Mouse (Mus musculus): Measurements from ENCODE around the gene Ripk3. TPM values are rescaled to one million over a fixed set of nuclear protein-coding genes. Genes with fewer than 3 reads are reported as not detected.

Gene Ripk3
- polyA plus RNA-seq, 1 experiment from 2014 or later, result 47.3 TPM

GRCm38 (mm10) chr14:55828716-55829263 lies 40.1 kb upstream of the Ripk3 start:
- ATAC-seq, result no peak
- Histone ChIP-seq H3K27me3 (replicated peaks; ENCODE audit: control insufficient read depth, insufficient read depth, low read length) (0 out of 2 replicates have a peak, but pooled peaks cover 12% of the 10 kb centered on the region), H3K9me3 (ENCODE audit: control insufficient read depth) (no peaks in the 10 kb centered on the region), H3K36me3 (ENCODE audit: control insufficient read depth, insufficient read depth) (peaks cover 12% of the 10 kb centered on the region; the same call in 1 of the 2 replicates), H3K4me2 (replicated peaks; ENCODE audit: low read depth) (no peak overlapping the region), H3K9ac (ENCODE audit: low read depth, low read length) (no peak overlapping the region), H3K4me1 (replicated peaks; ENCODE audit: control insufficient read depth, insufficient read depth, low read length) (no peaks in the 10 kb centered on the region), H3K27ac (ENCODE audit: low read depth, low read length) (no peak overlapping the region), H3K4me3 (ENCODE audit: low read depth, low read length) (no peak overlapping the region)
- WGBS, result 46% methylated on average over 3 of the region's 3 CpGs
- TF ChIP-seq CTCF (IDR thresholded peaks at IDR 0.05; ENCODE audit: low read depth), result no peak

DNA sequence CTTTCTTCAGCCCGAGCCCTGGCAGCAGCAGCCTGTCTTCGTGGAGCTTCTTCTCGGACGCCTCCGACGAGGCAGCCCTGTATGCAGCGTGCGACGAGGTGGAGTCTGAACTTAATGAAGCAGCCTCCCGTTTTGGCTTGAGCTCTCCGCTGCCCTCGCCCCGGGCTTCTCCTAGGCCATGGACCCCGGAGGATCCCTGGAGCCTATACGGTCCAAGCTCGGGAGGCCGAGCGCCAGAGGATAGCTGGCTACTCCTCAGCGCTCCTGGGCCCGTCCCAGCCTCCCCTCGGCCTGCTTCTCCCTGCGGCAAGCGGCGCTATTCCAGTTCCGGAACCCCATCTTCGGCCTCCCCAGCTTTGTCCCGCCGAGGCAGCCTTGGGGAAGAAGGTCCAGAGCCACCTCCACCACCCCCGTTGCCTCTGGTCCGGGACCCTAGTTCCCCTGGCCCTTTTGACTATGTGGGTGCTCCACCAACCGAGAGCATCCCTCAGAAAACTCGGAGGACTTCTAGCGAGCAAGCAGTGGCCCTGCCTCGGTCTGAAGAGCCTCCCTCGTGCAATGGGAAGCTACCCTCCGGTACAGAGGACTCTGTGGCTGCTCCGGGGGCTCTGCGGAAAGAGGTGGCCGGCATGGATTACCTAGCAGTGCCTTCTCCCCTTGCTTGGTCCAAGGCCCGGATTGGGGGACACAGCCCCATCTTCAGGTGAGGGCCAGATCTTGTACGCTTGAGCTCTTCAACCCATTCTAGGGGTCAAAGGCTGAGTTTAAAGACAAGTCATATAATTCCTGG lies 38.1 kb upstream of the Ripk3 start:
- Histone ChIP-seq H3K27me3 (replicated peaks; ENCODE audit: control insufficient read depth, insufficient read depth, low read length) (0 out of 2 replicates have a peak, but pooled peaks cover 12% of the 10 kb centered on the region), H3K4me1 (replicated peaks; ENCODE audit: control insufficient read depth, insufficient read depth, low read length) (no peaks in the 10 kb centered on the region; the same call in 1 of the 2 replicates), H3K4me2 (replicated peaks; ENCODE audit: low read depth) (peak overlapping the region; percentile 85), H3K9me3 (ENCODE audit: control insufficient read depth) (no peaks in the 10 kb centered on the region), H3K9ac (ENCODE audit: low read depth, low read length) (0 out of 2 replicates have a peak overlapping the region, but pooled peaks have one; percentile 22), H3K36me3 (ENCODE audit: control insufficient read depth, insufficient read depth) (peaks cover 12% of the 10 kb centered on the region; the same call in 1 of the 2 replicates), H3K4me3 (ENCODE audit: low read depth, low read length) (peak overlapping the region; percentile 58), H3K27ac (ENCODE audit: low read depth, low read length) (no peak overlapping the region)
- no peak for ATAC-seq
- no peak for TF ChIP-seq CTCF (IDR thresholded peaks at IDR 0.05; ENCODE audit: low read depth)
- 53% methylated on average over 41 of the region's 41 CpGs for WGBS

- no peak for TF ChIP-seq CTCF (IDR thresholded peaks at IDR 0.05; ENCODE audit: low read depth)
- H3K4me2 ChIP-seq (replicated peaks; ENCODE audit: low read depth), result peak overlapping the region; percentile 85
- peak overlapping the region; percentile 58 for H3K4me3 ChIP-seq (ENCODE audit: low read depth, low read length)
- 23% methylated on average over 15 of the region's 15 CpGs for WGBS
- no peak overlapping the region for H3K9ac ChIP-seq (ENCODE audit: low read depth, low read length)
- H3K4me1 ChIP-seq (replicated peaks; ENCODE audit: control insufficient read depth, insufficient read depth, low read length), result no peaks in the 10 kb centered on the region; the same call in 1 of the 2 replicates
- 0 out of 2 replicates have a peak, but pooled peaks cover 12% of the 10 kb centered on the region for H3K27me3 ChIP-seq (replicated peaks; ENCODE audit: control insufficient read depth, insufficient read depth, low read length)
- H3K9me3 ChIP-seq (ENCODE audit: control insufficient read depth), result no peaks in the 10 kb centered on the region
- H3K27ac ChIP-seq (ENCODE audit: low read depth, low read length), result no peak overlapping the region
- 0 out of 2 replicates have a peak, but pooled peaks cover 6% of the 10 kb centered on the region for H3K36me3 ChIP-seq (ENCODE audit: control insufficient read depth, insufficient read depth)
- ATAC-seq, result no peak
These were observed 37.5 kb upstream of the Ripk3 start for GRCm38 (mm10) chr14:55826142-55826541.

DNA sequence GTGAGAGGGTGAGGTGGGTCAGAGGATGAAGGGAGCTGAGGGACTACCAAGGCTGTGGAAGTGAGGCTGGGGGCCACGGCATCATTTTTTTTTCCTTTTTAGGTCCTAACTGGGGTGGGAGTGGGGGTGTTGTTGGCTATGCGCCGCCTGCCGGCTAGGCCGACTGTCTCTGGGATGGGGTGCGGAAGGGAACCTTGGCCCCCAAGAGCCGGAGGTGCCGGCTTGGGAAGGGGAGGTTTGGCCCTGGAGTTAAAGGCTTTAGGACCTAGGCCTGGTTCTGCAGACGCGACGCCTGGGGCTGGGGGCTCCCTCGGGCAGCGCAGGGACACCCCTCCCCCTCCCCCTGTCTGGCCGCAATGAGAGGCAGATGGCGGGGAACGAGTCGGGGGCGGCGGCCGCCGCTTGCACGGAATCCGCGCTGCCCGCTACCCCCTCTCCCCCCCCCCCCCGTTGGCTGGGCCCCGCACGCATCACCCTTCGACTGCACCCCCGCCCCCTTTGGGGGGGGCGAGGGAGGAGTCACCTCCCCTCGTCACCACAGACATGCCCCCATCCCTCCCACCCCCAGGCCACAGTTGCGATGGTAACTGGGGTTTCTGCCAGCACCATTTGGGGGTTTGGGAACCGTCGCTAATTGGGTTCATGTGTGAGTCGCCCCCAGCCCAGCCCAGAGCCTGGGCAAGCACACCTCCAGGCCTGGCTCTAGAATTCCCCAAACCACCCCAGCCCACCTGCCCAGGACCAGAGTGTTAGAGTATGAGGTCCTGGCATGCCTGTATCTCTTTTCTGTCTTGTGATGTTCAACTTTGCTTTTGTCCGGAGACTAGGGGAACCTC lies 36.8 kb upstream of the Ripk3 start:
- Histone ChIP-seq H3K27me3 (replicated peaks; ENCODE audit: control insufficient read depth, insufficient read depth, low read length) (0 out of 2 replicates have a peak, but pooled peaks cover 12% of the 10 kb centered on the region), H3K4me3 (ENCODE audit: low read depth, low read length) (peak overlapping the region; percentile 58), H3K4me1 (replicated peaks; ENCODE audit: control insufficient read depth, insufficient read depth, low read length) (no peaks in the 10 kb centered on the region; the same call in 1 of the 2 replicates), H3K4me2 (replicated peaks; ENCODE audit: low read depth) (peak overlapping the region; percentile 85), H3K27ac (ENCODE audit: low read depth, low read length) (peak overlapping the region; percentile 77), H3K9me3 (ENCODE audit: control insufficient read depth) (no peaks in the 10 kb centered on the region), H3K9ac (ENCODE audit: low read depth, low read length) (peak overlapping the region; percentile 69), H3K36me3 (ENCODE audit: control insufficient read depth, insufficient read depth) (0 out of 2 replicates have a peak, but pooled peaks cover 4% of the 10 kb centered on the region)
- TF ChIP-seq CTCF (IDR thresholded peaks at IDR 0.05; ENCODE audit: low read depth), result peak; percentile 39
- 6% methylated on average over 21 of the region's 37 CpGs for WGBS
- ATAC-seq, result no peak

- peak overlapping the region; percentile 77 for H3K27ac ChIP-seq (ENCODE audit: low read depth, low read length)
- no peaks in the 10 kb centered on the region for H3K36me3 ChIP-seq (ENCODE audit: control insufficient read depth, insufficient read depth)
- 3% methylated on average over 32 of the region's 32 CpGs for WGBS
- TF ChIP-seq CTCF (IDR thresholded peaks at IDR 0.05; ENCODE audit: low read depth), result no peak
- peak overlapping the region; percentile 58 for H3K4me3 ChIP-seq (ENCODE audit: low read depth, low read length)
- ATAC-seq, result no peak
- H3K27me3 ChIP-seq (replicated peaks; ENCODE audit: control insufficient read depth, insufficient read depth, low read length), result 0 out of 2 replicates have a peak, but pooled peaks cover 12% of the 10 kb centered on the region
- peak overlapping the region; percentile 85 for H3K4me2 ChIP-seq (replicated peaks; ENCODE audit: low read depth)
- no peaks in the 10 kb centered on the region for H3K9me3 ChIP-seq (ENCODE audit: control insufficient read depth)
- H3K9ac ChIP-seq (ENCODE audit: low read depth, low read length), result peak overlapping the region; percentile 69
- H3K4me1 ChIP-seq (replicated peaks; ENCODE audit: control insufficient read depth, insufficient read depth, low read length), result no peaks in the 10 kb centered on the region; the same call in 1 of the 2 replicates
These were observed 36.0 kb upstream of the Ripk3 start for GRCm38 (mm10) chr14:55824481-55825215.

All from intestine, postnatal 0 days (tissue).